Comparison of ENCODE assay signal across 10 mouse cellular contexts in genomic region chr17:28986833-28987232, GRCm38 (mm10). TPM values are rescaled to one million over a fixed set of nuclear protein-coding genes. Genes with fewer than 3 reads are reported as not detected.
A peak's percentile ranks its signal among the peaks of the same experiment; 100 is the strongest.
DNase-seq lines count a peak whose midpoint lies in the region; ATAC-seq and TF ChIP-seq lines count a peak whose summit lies in the region.
"Had no signal": no experiment of that assay in that cellular context is flagged by ENCODE, and none has a peak within 500 bp of the region (broad histone marks: within the 10 kb centered on the region; RNA-seq: fewer than 3 reads in every experiment).

No protein-coding gene starts in this region.

- peak; percentile 49; the same call in 1 of the 2 replicates for ATAC-seq in megakaryocyte-erythroid progenitor cell, adult 5-6 weeks (replicated peaks; ENCODE audit: low FRiP score, low TSS enrichment, poor library complexity, severe bottlenecking)

- DNase-seq in adrenal gland, postnatal 10 days, result peak; percentile 35
- DNase-seq in adrenal gland, postnatal 4 days (ENCODE audit: low spot score in 2 of 2), result no peak
- peak; percentile 23 to 24 for DNase-seq in lung, adult 18-20 months
- no peak for DNase-seq in lung, postnatal 25 days (ENCODE audit: low spot score)
- no peak for DNase-seq in left cerebral cortex, adult 8-10 months (ENCODE audit: low spot score in 2 of 2)
- DNase-seq in right cerebral cortex, postnatal 25 days, result no peak

- peak; percentile 40; the same call in 1 of the 2 replicates for TF ChIP-seq CTCF in cortical plate, adult 2 months (IDR thresholded peaks at IDR 0.05; ENCODE audit: extremely low read depth, insufficient read depth, low read length)

- no peak for TF ChIP-seq POLR2A in cortical plate, adult 2 months (IDR thresholded peaks at IDR 0.05; ENCODE audit: extremely low read depth, insufficient read depth, low read length)

- H3K27ac ChIP-seq in cortical plate, adult 2 months (ENCODE audit: insufficient read depth, low read length), result no peak overlapping the region
- H3K27ac ChIP-seq: lung, embryonic 15.5 days had no signal

- H3K4me1 ChIP-seq in cortical plate, adult 2 months (ENCODE audit: control insufficient read depth, insufficient read depth, low read length), result no peaks in the 10 kb centered on the region

- H3K4me3 ChIP-seq in cortical plate, adult 2 months (ENCODE audit: insufficient read depth, low read length), result no peak overlapping the region
- H3K4me3 ChIP-seq: erythroblast, embryonic 14.5 days; lung, embryonic 15.5 days had no signal

RNA-seq across cellular contexts. Expression of gene Stk38, which starts 21.0 kb away (rescaled TPM):
- total RNA-seq in adrenal gland, postnatal 10 days (2021), result 10 to 100 TPM; 55.0 to 76.8 TPM
- total RNA-seq in adrenal gland, postnatal 4 days (2021), result 10 to 100 TPM; 90.2 to 94.9 TPM
- polyA plus RNA-seq in cortical plate, adult 2 months (2012; rRNA removed), result 62.0 and 69.6 TPM in 2 replicates
- total RNA-seq in megakaryocyte-erythroid progenitor cell, adult 5-6 weeks (2014; fragmentation: Nextera tagmentation), result 123 TPM in 2 replicates
- total RNA-seq in megakaryocyte-erythroid progenitor cell, adult 5-6 weeks (2017), result 79.5 and 95.0 TPM in 2 replicates
- 10 to 100 TPM; 46.7 to 54.7 (median 48.4) TPM for total RNA-seq in left cerebral cortex, adult 8-10 months (2022)

RNA-seq across cellular contexts. Expression of gene Kctd20, which starts 35.1 kb away (rescaled TPM):
- total RNA-seq in adrenal gland, postnatal 10 days (2021), result 10 to 100 TPM; 76.1 to 76.7 TPM
- 10 to 100 TPM; 79.8 to 86.5 TPM for total RNA-seq in adrenal gland, postnatal 4 days (2021)
- 46.5 and 50.0 TPM in 2 replicates for polyA plus RNA-seq in cortical plate, adult 2 months (2012; rRNA removed)
- 23.5 and 33.8 TPM in 2 replicates for total RNA-seq in megakaryocyte-erythroid progenitor cell, adult 5-6 weeks (2014; fragmentation: Nextera tagmentation)
- 31.4 and 39.9 TPM in 2 replicates for total RNA-seq in megakaryocyte-erythroid progenitor cell, adult 5-6 weeks (2017)
- 10 to 100 TPM; 57.5 to 72.8 (median 64.2) TPM for total RNA-seq in left cerebral cortex, adult 8-10 months (2022)

RNA-seq across cellular contexts. Expression of gene Pxt1, which starts 43.2 kb away (rescaled TPM):
- total RNA-seq in adrenal gland, postnatal 10 days (2021), result under 1 TPM; 0.90 to 0.91 TPM
- total RNA-seq in adrenal gland, postnatal 4 days (2021), result under 1 TPM; 0.59 to 0.67 TPM
- polyA plus RNA-seq in cortical plate, adult 2 months (2012; rRNA removed), result not detected in 2 replicates
- not detected in 2 replicates for total RNA-seq in megakaryocyte-erythroid progenitor cell, adult 5-6 weeks (2014; fragmentation: Nextera tagmentation)
- not detected in 2 replicates for total RNA-seq in megakaryocyte-erythroid progenitor cell, adult 5-6 weeks (2017)
- total RNA-seq in left cerebral cortex, adult 8-10 months (2022), result not detected

RNA-seq across cellular contexts. Expression of gene Srsf3, which starts 45.6 kb away (rescaled TPM):
- 100 to 1,000 TPM; 144 to 193 TPM for total RNA-seq in adrenal gland, postnatal 10 days (2021)
- 100 to 1,000 TPM; 235 to 271 TPM for total RNA-seq in adrenal gland, postnatal 4 days (2021)
- 107 and 110 TPM in 2 replicates for polyA plus RNA-seq in cortical plate, adult 2 months (2012; rRNA removed)
- total RNA-seq in megakaryocyte-erythroid progenitor cell, adult 5-6 weeks (2014; fragmentation: Nextera tagmentation), result 501 and 513 TPM in 2 replicates
- 747 and 1,154 TPM in 2 replicates for total RNA-seq in megakaryocyte-erythroid progenitor cell, adult 5-6 weeks (2017)
- 100 to 1,000 TPM; 101 to 142 (median 115) TPM for total RNA-seq in left cerebral cortex, adult 8-10 months (2022)

Comparison
In these comparisons a context has a peak if more than half of its experiments do, and no peak if none do; other contexts are left out.
1. DNase-seq: peak in adrenal gland, postnatal 10 days (single experiment) and lung, adult 18-20 months (2 of 2); none in adrenal gland, postnatal 4 days (0 of 2), lung, postnatal 25 days (single experiment), left cerebral cortex, adult 8-10 months (0 of 2) and right cerebral cortex, postnatal 25 days (single experiment).